Mouse (Mus musculus): ENCODE results near the gene Nfkbia.
A peak's percentile ranks its signal among the peaks of the same experiment; 100 is the strongest.

Gene Nfkbia

DNA sequence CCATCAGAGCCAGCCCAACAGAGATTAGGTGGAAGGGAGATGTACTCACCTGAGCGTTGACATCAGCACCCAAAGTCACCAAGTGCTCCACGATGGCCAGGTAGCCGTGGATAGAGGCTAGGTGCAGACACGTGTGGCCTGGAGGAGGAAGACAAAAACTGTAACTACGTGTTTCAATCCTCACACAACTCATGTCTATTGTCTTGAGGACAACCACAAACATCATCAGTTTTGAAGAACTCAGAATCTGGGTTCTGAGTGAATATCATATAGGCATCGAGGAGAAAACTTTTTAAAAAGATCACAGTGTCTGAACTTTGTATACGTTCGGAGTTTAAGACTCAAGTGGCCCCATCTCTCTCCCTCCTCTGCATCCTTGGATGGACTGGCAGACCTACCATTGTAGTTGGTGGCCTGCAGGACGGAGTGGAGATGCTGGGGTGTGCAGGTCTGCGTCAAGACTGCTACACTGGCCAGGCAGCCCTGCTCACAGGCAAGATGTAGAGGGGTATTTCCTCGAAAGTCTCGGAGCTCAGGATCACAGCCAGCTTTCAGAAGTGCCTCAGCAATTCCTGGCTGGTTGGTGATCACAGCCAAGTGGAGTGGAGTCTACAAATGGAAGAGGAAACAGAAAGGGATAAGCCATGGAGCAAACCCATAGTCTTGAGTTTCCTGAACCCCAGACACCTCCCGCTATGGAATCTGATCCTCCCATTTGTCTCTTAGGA lies 1.6 kb downstream of the Nfkbia start:
- DNase-seq (ENCODE audit: low read depth in 1 of 2, low spot score in 2 of 2): no peak

DNA sequence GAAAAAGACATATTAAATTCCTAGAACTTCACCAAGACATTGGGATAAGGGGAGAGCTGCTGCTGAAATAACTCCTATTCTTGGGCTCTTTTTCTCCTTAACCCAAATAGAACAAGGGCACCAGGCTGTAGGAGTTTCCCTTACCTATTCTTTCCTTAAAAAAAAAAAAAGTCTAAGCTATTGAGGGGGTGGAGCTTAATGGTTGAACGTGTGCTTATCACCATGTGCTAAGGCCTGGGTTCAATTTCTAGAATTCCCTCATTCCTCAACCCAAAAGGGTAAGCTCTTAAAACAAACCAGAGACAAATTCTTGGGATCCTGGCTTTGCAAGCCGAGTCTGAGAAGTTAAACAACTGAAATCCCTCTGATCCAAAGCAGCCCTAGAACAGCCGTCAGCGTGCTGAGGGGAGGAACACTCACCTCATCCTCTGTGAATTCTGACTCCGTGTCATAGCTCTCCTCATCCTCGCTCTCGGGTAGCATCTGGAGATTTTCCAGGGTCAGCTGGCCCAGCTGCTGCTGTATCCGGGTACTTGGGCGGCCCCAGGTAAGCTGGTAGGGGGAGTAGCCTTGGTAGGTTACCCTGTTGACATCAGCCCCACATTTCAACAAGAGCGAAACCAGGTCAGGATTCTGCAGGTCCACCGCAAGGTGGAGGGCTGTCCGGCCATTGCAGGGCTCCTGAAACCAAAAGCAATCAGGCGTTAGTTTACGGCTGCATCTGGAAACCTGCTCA lies 2.3 kb downstream of the Nfkbia start:
- no peak for DNase-seq (ENCODE audit: low read depth in 1 of 2, low spot score in 2 of 2)

DNA sequence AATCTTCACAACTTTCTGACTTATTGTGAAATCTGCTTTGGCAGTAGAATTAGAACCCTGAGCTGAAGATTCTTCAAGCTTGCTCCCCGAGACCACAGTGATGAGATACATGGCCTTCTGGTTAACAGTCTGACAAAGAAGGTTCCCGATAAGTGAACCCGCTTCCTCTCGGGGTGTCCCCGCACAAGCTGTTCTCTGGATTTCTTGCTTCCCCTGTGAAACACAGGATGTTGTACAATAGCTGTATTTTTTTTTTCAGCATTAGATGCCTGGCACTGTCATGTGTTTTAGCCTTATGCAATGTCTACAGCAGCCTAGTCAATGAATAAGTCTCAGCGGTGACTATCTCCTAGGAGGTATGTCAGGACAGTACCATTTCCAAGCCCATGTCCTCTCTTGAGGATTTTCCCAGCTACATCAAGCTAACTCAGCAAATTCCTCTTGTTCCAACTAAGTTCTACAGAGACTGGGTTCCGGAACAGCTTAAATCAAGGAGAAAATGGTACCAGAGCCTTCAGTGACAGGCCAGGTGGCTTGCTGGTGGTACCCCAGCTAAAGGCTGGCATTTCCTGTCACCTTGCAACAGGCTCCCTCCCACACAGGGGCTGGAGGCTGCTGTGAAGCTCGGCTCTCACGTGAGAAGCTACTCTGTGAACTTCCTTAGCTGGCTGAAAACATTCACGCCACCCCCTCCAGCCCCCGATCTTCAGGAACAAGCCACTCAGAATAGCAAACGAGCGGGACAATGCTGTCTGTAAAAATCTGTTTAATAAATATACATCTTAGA lies 3.6 kb downstream of the Nfkbia start:
- peak; percentile 59 to 66 for DNase-seq (ENCODE audit: low read depth in 1 of 2, low spot score in 2 of 2)

DNA sequence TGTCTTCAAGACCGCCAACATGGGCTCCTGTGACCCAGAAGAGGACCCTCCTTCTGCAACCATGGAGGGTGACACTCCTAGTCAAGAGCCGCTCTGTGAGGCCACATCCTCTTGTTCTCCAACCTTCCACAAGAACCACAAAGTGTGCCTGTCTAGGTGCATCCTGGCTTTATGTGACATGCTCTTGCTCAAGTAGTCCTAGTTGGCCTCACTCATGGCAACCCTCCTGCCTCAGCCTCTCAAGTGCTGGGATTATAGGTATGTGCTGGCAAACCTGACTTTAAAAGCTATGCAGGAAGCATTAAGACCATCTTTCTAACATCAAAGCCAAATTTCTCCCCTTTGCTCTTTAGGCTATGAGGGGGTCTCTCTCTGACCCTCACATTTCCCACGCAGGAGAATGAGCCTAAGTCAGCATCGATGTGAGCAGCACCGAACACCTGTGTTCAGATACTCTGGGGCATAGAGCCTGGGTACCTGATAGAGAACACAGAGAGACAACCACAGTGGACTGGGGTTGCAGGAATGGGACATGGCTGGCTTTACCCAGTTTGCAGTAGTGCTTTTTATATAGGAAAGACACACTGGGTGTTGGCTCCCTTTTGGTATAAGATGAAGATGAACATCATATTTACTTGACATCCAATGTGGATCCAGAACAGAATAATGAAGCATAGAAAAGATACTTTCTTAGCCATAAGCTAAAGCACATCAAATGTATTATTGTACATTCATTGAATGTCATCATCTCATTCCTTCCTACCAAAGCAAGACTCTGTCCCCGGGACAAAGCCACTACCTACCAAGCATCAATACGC lies 4.4 kb downstream of the Nfkbia start:
- peak in 1 of 2 experiments; percentile 35 for DNase-seq (ENCODE audit: low read depth in 1 of 2, low spot score in 2 of 2)

DNA sequence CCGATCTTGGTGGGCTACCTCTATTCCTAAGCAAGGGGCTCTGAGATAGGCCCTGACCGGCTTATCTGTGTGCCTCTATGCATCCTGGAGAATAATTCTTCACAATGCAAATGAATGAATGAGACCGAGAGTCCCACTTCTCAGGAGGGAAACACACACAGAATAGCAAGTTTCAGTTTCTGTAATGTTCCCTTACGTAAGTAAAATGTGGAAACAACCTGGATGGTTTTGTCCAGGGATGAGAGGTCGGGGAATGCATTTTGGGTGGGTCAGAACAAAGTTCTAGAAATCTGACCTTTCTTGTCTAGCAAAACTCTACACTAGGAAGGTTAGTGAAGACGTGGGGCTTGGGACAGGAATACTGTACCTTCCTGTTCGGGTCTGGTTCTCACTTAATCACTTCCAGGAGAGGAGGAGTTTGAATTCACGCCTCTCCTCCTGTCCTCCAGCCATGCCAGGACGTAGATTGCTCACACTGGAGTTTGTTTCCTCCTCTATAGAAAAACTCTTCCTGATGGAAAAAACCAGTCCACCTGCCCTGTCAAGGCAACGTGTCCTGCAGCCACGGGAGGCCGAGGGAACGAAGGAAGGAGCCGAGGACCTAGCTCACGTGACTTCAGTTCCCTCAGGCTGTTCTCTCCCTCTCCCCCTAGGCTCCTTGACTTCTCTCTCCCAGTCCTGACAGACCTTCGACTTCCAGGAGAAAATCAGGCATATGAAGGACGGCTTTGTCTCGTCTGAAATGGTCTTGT lies 5.3 kb downstream of the Nfkbia start:
- no peak for DNase-seq (ENCODE audit: low read depth in 1 of 2, low spot score in 2 of 2)

DNA sequence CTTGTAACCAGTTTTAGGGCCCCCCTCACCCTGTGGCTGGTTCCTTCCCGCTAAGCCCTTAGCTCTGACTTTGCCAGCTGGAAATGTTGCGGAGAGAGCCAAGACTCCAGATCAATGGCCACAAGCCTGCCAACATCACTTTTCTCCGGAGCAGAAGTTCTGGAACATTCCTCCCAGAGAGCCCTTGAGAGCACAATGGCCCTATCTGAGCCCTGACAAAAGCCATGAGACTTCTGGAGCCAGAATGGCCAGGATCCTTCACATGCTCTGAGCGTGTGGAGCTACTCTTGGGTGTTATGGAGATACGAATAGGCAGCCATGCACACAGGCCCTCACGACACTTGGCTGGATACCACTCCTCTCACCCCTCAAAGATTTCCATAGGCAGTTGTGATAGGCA lies 7.6 kb downstream of the Nfkbia start:
- no peak for DNase-seq (ENCODE audit: low read depth in 1 of 2, low spot score in 2 of 2)

DNA sequence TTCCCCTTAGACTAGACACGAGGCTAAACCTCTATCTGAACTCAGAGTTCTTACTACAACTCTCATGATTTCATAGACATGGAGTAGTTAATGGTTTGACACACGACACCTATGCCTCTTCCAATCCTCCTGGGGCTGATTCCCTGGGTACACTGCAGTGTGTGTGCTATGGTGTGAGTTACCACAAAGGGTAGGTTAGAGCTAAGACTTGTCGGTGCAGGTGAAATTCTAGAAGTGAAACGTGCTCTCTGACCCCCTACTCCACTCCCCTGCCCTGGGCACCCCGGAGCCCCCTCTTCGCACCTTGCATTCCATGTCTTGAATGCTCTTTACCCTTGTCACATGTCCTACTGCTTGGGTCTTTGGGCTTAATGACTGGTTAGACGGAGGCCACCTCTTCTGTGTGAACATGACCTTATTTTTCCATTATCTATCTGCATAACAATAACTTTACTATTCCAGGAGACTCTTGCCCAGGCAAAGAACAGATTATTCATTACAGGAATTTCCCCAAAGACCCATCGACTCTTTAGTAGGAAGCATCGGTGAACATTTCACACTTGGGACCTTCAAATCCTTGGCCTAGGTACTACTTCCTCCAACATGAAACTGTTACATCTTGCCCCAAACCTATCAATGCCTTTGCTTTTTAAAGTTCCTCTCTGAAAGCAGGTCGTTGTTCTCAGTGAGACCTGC lies 8.2 kb downstream of the Nfkbia start:
- DNase-seq (ENCODE audit: low read depth in 1 of 2, low spot score in 2 of 2): no peak

DNA sequence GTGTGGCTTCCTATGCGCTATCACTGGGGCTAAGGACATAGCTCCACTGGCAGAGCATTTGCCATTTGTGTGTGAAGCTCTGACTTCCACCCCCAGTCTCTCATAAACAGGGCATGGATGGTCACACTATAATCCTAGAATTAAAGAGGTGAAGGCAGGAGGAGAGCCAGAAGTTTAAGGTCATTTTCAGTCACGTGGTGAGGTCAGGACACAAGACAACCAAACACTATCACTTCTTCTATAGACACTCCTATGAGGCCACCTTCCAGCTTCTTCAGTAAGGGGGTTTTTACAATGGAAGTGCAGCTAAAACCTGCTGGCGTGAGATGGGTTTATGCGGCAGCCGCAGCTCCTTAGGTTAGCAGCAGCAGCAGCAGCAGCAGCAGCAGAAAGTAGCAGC lies 8.9 kb downstream of the Nfkbia start:
- DNase-seq (ENCODE audit: low read depth in 1 of 2, low spot score in 2 of 2): no peak

DNA sequence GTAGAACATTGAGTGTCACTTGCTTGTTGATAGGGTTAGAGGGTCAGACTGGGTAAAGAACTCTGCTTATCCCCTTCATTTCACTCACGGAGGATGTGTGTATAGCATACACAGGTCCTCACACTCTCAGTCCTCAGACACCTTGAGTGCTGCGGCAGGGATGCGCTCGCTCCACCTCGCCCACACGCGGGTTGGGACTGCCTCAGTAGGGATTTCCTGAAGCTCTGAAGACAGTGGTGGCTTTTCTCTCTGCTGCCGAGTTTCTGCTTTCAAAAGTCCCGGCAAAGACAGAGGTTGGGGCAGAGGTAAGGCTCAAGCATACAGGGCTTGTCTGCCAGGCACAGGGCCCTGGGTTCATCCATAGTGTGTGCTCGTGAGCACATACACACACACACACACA lies 9.7 kb downstream of the Nfkbia start:
- DNase-seq (ENCODE audit: low read depth in 1 of 2, low spot score in 2 of 2): no peak

DNA sequence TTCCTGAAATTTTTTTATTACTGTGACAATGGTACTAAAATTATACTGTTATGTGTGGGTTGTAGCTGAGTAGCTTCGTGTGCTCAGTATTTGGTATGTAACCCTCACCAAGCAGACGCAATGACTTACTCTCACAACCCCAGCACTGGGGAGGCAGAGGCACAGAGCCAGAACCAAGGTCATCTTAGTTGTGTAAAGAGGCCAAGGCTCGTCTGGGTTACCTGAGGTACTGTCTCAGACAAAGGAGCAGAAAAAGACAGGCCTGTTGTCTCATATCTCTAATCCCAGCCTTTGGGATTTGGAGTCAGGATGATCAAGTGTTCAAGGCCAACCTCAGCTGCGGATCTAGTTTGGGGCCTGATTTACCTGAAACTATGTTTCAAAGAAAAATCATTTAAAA lies 10.7 kb downstream of the Nfkbia start:
- DNase-seq (ENCODE audit: low read depth in 1 of 2, low spot score in 2 of 2): no peak

DNA sequence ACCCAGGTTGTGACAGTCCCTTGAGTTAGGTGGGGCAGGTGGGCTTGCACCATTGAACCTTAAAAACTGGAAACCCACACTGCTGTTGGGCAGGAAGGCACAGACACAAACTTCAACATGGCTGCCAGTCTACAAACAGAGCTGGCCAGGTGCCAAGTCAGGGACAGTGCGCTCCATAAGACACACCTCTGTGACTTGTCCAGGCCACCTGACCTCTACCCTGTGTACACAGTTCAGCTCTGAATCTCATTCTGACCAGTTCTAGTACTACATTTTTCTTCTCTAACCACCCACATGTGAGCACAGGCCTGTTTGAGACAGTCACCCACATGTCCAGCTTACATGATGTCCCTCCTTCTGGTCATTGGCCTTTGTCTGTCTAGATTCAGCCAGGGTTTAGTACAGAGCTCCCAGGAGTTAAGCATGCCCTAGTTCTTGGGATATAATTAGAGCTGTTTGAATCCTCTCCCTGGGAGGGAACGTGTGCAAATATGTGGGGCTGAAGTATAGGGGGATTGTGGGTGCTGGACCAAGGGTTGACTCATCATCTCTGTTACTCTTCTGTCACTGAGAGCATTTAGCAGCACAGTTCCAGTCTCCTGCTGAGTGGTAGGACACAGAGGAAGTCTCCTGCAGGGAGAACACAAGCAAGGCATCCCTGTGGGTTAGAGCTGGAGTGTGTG lies 11.8 kb downstream of the Nfkbia start:
- no peak for DNase-seq (ENCODE audit: low read depth in 1 of 2, low spot score in 2 of 2)

DNA sequence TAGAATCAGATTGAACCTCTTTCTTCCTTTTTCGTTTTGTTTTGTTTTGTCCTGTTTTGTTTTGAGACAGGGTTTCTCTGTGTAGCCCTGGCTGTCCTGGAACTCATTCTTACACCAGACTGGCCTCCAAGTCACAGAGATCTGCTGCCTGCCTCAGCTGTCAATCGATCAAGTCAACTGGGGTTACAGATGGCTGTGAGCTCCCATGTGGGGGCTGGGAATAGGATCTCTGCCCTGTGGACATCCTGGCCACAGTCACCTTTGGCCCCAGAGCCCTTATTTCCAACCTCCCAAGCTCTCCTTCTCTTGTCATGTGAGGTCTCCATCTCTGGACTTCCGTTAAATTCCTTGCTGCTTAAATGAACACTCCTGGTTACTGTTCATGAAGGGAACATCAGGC lies 13.5 kb downstream of the Nfkbia start:
- no peak for DNase-seq (ENCODE audit: low read depth in 1 of 2, low spot score in 2 of 2)

DNA sequence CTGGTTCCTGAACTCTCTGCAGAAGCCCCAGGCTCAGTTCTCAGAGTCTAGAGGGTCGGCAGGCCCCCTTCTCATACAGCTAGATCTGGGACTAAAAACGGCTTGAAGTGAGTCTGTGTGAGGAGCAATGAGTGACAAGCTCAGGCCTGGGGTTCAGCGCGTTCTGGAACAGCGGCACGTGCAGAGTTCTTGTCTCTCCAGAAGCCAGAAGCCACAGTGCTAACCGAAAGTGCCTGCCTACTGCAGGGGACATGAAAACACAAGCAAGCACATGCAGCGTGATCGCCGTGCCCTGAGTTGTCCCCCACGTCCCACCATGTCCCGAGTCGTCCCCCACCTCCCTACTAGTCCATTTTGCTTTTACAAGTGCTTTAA lies 18.3 kb downstream of the Nfkbia start:
- no peak for DNase-seq (ENCODE audit: low read depth in 1 of 2, low spot score in 2 of 2)

DNA sequence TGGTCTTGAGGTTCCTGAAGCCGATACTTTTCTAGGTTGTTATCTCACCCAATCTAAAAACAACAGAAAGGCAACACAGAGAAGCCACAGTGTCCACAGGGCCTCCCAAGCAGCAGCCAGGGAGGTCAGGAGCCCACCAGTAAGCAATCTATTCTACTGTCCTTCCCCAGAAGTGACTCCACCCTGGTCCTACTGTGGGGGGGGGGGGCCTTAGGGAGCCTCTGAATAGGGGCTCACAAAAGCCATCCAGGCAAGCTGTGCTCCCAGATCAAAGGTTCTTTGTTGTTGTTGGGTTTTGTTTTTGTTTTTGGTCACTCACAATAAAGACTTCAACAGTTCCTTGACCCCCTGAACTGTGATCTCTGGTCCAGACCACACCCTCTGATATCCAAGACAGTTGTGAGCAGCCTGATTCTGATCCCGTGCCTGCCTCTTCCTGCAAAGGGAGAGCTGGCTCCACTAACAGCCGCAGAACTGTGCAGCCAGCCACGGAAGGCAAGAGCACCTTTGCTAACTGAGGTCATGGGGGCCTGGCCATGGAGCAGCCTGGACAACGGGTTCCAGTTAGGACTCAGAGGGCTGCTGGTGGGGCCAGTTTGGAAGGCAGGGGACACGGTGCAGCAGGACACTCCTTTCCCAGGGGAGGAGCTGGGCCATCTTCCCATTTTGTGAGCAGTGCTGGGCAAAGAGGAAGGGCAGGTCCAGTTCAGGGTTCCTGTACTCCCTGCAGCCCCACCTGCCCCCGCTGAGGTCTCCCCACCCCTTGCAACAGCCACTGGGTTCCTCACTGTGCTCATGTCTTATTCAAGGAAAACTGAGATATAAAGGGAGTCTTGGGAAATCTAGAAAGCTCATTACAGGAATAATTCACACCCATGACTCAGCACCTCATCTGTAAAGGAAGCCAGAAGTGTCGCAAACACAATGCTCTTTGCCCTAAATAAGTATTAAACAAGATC lies 18.9 kb downstream of the Nfkbia start:
- no peak for DNase-seq (ENCODE audit: low read depth in 1 of 2, low spot score in 2 of 2)

DNA sequence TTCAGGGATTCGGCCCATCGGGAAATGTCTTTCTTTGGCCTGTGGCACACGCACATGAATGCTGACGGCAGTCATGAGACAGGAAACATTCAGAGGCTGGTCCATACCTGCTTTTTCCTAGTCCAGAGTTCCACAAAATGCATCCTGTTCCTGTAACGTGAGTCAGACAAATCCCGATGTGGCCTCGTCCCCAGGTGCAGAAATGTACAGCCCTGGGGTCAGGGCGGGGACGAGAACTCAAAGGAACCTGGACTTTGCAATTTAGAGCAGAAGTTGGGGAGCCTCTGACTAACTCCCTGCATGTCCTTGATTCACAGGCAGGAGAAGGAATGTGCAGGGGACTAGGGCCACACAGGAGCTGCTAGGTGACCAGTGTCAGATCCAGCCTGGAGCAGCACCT lies 21.1 kb downstream of the Nfkbia start:
- no peak for DNase-seq (ENCODE audit: low read depth in 1 of 2, low spot score in 2 of 2)

DNA sequence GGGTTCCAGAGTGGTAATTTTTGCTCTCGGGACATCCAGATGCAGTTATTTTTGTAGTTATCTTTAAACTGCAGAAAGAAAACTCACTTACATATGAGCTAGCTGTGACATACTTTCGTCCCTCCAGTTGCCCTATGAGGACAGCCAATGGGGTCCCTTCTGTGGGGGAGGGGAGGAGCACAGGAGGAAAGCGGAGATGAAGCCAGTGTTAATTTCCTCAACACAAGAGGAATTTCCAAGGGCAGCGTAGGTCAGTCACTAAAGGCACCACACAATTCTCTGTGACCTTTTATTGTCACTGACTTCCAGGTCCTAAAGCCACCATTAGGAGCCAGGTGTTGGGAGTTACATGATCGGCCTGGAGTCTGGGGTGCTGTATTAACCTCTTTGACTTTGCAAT lies 22.0 kb downstream of the Nfkbia start:
- no peak for DNase-seq (ENCODE audit: low read depth in 1 of 2, low spot score in 2 of 2)

DNA sequence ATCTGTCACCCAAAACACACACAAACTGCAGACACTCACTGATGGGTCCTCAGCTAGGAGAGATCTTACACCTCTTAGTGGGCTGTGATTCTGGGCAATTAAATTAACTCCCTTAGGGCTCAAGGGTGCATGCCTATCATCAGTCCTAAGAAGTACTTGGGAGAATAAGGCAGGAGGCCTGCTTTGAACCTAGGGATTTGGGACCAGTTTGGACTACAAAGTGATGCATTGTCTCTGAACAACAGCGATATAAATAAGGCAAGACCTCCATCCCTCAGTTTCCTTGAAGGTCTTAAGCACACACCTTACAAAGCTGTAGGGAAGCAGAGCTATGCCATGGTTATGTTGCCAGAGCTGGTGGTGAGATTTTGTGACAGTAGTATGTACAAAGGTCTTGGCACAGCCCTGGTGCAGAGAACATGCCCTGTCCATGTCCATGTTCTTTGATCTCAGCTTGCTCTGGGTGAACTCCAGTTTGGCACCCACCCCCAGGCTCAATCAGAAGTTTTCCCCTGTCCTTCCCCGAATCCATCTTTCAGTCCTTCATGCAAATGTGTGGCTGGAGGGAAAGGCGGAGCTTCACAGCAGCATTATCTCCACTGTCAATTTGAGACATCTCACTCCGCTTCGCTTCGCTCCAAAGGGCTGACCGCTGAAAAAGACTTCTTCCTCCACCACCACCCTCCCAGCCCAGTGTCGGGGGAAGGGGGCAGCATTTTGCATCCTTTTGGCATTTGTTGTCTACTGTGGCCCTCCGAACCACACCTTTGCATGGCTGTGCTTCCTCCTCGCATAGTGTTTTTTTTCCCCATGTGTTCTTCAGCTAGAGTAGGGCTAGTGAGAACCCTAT lies 24.9 kb downstream of the Nfkbia start:
- no peak for DNase-seq (ENCODE audit: low read depth in 1 of 2, low spot score in 2 of 2)

Measured in monocyte, adult 2 months (primary cell).